Mouse (Mus musculus) limb, embryonic 13.5 days (tissue): ENCODE measurements around the gene Mob3a. TPM values are rescaled to one million over a fixed set of nuclear protein-coding genes. Genes with fewer than 3 reads are reported as not detected.

Experiments used
- ATAC-seq: fragments of 200-750 bp; cut with Nextera tagmentation; 2 replicates; pipeline ENCODE4 v1.8.0; 2017; ENCODE audit warnings: low read depth, moderate number of reproducible peaks, moderate TSS enrichment; ENCODE audit not compliant: low FRiP score
- H3K27ac ChIP-seq: fragments of 300-500 bp; sonication (generic); 2 replicates; pipeline ENCODE4 v1.5.1; 2015; ENCODE audit warnings: inconsistent platforms, mild to moderate bottlenecking, moderate library complexity
- H3K27me3 ChIP-seq: fragments of 300-500 bp; sonication (generic); 2 replicates; pipeline ENCODE4 v1.6.1; 2015; ENCODE audit warnings: mild to moderate bottlenecking, inconsistent platforms
- H3K36me3 ChIP-seq: fragments of 300-500 bp; sonication (generic); 2 replicates; pipeline ENCODE4 v1.6.1; 2015; ENCODE audit warnings: inconsistent platforms, mild to moderate bottlenecking, moderate library complexity
- H3K4me1 ChIP-seq: fragments of 300-500 bp; sonication (generic); 2 replicates; pipeline ENCODE4 v1.6.1; 2015; ENCODE audit warnings: inconsistent platforms
- H3K4me2 ChIP-seq: fragments of 300-500 bp; sonication (generic); replicated peaks from 2 replicates; pipeline ENCODE4 v1.6.1; 2015; ENCODE audit warnings: inconsistent platforms, mild to moderate bottlenecking, moderate library complexity
- H3K4me3 ChIP-seq: fragments of 300-500 bp; sonication (generic); 2 replicates; pipeline ENCODE4 v1.5.1; 2015; ENCODE audit warnings: moderate library complexity, mild to moderate bottlenecking, inconsistent platforms
- H3K9ac ChIP-seq: fragments of 300-500 bp; sonication (generic); 2 replicates; pipeline ENCODE4 v1.6.1; 2015; ENCODE audit warnings: mild to moderate bottlenecking, inconsistent platforms
- H3K9me3 ChIP-seq: fragments of 300-500 bp; sonication (generic); 2 replicates; pipeline ENCODE4 v1.6.1; 2016; ENCODE audit warnings: inconsistent platforms
- WGBS: fragments of 180-500 bp; shearing (Covaris S2); methylation state at CpG from one replicate; pipeline ENCODE4 v1.1.7; 2015; 5-methylcytosine and 5-hydroxymethylcytosine counted together
- polyA plus RNA-seq: library from polyadenylated mRNA; unstranded; fragments of >200 nt; fragmentation: Nextera tagmentation; extraction: Ambion mirVana; gene quantifications from 2 replicates; pipeline ENCODE4 v1.2.1, GENCODE M21; 2015

Gene Mob3a
- 55.3 and 55.7 TPM in 2 replicates for polyA plus RNA-seq

DNA sequence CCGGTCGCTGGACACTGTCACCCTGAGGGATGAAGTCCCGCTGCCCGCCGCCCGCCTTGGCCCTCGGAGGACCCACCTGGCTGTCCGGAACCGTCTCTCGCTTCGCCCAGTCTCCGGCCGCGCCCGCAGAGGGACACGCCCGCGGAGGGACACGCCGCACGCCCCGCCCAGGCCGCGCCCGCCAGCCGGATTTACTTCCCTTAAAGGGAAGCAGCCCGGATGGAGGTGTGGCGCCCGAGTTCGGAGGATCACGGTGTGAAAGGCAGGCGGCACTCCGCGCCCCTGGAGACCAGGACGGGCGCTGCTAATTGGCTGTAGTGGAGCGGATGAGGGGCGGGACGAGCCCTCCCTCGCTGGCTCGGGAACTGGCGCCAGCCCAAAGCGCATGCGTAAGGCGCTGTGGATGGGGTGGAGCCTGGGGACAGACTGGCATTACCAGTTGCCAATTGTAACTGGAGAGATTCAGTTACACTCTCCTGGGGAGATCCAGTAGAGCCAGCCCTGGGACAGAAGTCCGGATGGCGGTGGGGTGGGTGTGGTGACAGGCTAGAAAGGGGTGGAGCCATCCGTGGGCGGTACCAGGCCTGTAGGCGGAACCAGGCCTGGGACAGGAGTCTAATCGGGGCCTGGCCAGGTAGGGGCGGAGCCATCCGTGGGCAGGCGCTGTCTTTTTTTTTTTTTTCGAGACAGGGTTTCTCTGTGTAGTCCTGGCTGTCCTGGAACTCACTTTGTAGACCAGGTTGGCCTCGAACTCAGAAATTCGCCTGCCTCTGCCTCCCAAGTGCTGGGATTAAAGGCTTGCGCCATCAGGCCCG lies at the start of gene Mob3a, which contains the start of gene Izumo4:
Gene Mob3a (minus strand): TSS at position 257 of the 815 bp plus-strand sequence.
Gene Izumo4 (plus strand): TSS at position 464 of the 815 bp plus-strand sequence.
- Histone ChIP-seq H3K4me2 (peak within 1 kb of the TSS; percentile 91), H3K27ac (peak within 1 kb of the TSS; percentile 81), H3K4me3 (peak within 1 kb of the TSS; percentile 77), H3K4me1 (peaks cover 26% of the 10 kb centered on the region), H3K36me3 (peaks cover 37% of the 10 kb centered on the region), H3K27me3 (no peaks in the 10 kb centered on the region), H3K9me3 (no peaks in the 10 kb centered on the region), H3K9ac (peak within 1 kb of the TSS; percentile 77)
- peak; percentile 95 for ATAC-seq
- under 1% methylated on average over 59 of the region's 59 CpGs for WGBS

DNA sequence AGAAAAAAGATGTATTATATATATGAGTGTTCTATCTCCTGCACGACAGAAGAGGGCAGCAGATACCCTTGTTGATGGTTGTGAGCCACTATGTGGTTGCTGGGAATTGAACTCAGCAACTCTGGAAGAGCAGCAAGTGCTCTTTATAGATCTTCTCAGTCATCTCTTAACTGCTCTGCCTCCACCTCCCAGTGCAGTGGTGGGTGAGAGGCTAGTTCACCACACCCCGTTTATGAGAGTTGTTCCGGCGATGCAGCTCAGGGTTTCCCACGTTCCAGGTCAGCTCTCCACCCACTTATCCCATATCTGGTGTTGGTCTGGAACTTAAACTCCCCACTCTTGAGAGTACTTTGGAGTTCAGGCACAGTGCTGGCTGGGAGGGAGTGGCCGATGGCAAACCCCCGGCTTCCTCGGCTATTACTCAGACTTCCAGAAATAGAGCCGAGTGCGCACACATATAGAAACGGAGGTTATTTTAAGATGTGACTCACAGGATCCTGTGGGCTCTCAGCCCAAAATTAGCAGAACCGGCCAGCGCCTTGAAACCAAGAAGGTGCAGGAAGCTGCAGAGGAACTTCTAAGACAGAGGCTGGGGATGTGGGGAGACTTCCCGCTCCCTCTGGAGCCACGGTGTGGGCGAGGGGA lies 49.5 kb upstream of the Mob3a start:
- ATAC-seq: no peak

DNA sequence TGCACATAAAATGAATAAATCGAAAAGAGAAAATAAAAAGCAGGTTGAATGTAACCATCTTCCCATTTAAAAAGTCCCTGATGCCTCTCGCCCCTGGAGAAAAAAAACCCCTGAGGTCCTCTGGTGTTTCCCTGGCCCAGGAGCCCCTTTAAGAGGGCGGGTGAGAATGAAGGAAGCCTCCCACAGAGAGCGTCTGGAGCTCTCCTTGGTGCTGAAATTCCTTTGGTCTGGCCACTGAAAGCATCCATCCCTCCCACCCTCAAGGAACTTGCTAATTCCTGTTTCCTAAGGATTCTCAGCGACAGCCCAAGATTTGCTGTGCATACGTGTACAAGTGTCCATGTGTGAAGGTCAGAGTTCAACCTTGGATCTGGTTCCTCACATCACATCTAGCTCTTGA lies 46.8 kb upstream of the Mob3a start:
- 8% methylated on average over 6 of the region's 6 CpGs for WGBS
- Histone ChIP-seq H3K9me3 (no peaks in the 10 kb centered on the region), H3K4me2 (no peak overlapping the region), H3K4me3 (no peak overlapping the region), H3K9ac (no peak overlapping the region), H3K27ac (no peak overlapping the region), H3K36me3 (no peaks in the 10 kb centered on the region), H3K4me1 (peaks cover 15% of the 10 kb centered on the region), H3K27me3 (no peaks in the 10 kb centered on the region)
- no peak for ATAC-seq

More for the DNA sequence above, 49.5 kb upstream of the Mob3a start:
- peak overlapping the region; percentile 50 for H3K4me2 ChIP-seq
- H3K4me3 ChIP-seq: peak overlapping the region; percentile 25
- H3K27ac ChIP-seq: peak overlapping the region; percentile 40; the same call in 1 of the 2 replicates
- peaks cover 22% of the 10 kb centered on the region for H3K4me1 ChIP-seq
- 0 out of 2 replicates have a peak overlapping the region, but pooled peaks have one; percentile 39 for H3K9ac ChIP-seq
- H3K36me3 ChIP-seq: no peaks in the 10 kb centered on the region
- 11% methylated on average over 16 of the region's 16 CpGs for WGBS
- H3K9me3 ChIP-seq: no peaks in the 10 kb centered on the region
- H3K27me3 ChIP-seq: no peaks in the 10 kb centered on the region

DNA sequence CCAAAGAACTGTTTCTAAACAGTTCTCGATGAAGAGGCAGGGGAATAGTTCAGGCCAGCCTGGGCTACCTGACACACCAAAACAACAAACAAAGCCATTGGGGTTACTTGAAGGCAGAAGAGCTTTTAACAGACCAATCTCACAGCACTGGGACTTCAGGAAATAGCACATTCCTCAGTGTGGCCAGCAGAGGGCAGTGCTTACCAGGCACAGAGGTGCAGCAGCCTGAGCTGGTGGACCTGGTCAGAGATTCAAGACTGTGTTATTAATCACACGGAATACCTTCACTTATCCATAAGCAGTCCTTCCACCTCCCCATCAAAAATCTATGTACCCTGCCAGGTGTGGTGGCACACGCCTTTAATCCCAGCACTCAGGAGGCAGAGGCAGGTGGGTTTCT lies 45.6 kb upstream of the Mob3a start:
- H3K4me3 ChIP-seq: no peak overlapping the region
- peaks cover 15% of the 10 kb centered on the region for H3K4me1 ChIP-seq
- H3K36me3 ChIP-seq: no peaks in the 10 kb centered on the region
- no peak overlapping the region for H3K4me2 ChIP-seq
- H3K27ac ChIP-seq: no peak overlapping the region
- H3K27me3 ChIP-seq: no peaks in the 10 kb centered on the region
- WGBS: 18% methylated on average over 3 of the region's 3 CpGs
- H3K9me3 ChIP-seq: no peaks in the 10 kb centered on the region
- H3K9ac ChIP-seq: no peak overlapping the region
- no peak for ATAC-seq

DNA sequence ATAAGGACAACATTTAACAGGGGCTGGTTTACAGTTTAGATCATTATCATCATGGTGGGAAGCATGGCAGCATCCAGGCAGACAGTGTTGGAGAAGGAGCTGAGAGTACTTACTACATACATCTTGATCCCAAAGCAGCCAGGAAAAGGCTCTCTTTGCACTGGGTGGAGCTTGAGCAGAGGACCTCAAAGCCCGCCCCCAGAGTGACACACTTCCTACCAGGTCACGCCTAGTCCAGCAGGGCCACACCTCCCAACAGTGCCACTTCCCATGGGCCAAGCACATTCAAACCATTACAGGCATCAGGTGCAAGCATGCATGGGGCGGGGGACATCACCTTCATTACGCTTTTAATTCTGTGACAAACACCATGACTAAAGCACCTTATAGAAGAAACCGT lies 42.5 kb upstream of the Mob3a start:
- WGBS: 32% methylated on average over 5 of the region's 5 CpGs

DNA sequence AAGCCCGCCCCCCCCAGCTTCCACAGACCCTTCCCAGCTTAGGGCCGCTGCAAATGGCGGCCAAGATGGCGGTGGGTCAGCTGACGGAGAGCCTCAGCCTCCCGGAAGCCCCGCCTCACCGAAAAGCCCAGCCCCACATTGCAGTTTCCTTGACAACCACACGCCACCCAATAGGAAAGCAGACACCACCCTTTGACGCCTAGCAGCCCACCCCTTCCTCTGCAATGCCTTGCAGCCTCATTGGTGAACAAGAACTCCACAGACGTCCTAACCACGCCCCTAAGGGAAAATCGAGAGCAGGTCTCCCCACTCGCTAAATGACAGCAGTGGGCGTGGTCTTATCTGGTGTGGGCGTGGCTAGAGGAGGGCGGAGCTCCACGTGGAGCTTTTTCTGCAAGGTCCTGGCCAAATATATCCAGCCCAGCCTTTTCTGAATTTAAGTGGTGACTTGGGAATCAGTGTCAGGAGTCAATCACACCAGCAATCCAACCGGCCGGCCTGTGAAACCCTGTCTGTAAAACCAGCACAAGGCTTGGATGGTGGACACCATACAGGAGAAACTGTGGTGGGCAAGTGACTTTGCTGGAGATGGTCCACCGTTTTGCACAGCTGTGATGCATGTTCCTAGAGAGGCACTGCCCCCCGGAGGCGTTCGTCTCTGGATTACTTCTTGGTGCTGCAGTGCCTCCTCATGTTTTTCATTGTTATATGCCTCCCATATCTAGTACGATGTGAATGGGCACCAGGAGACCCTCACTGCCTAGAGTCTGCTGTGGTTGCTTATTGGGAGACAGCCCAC lies 40.6 kb upstream of the Mob3a start, which contains the start of gene Ap3d1:
Gene Ap3d1 (minus strand): TSS at position 85 of the 799 bp plus-strand sequence.
- Histone ChIP-seq H3K4me2 (peak within 1 kb of the TSS; percentile 99), H3K9me3 (no peaks in the 10 kb centered on the region), H3K36me3 (peaks cover 16% of the 10 kb centered on the region), H3K27ac (peak within 1 kb of the TSS; percentile 74; the same call in 1 of the 2 replicates), H3K4me3 (peak within 1 kb of the TSS; percentile 97), H3K27me3 (no peaks in the 10 kb centered on the region), H3K9ac (peak within 1 kb of the TSS; percentile 97), H3K4me1 (peaks cover 28% of the 10 kb centered on the region)
- peak; percentile 100 for ATAC-seq
- WGBS: 3% methylated on average over 25 of the region's 25 CpGs

More for the DNA sequence above, 42.5 kb upstream of the Mob3a start:
- no peak overlapping the region for H3K27ac ChIP-seq
- H3K4me3 ChIP-seq: no peak overlapping the region
- no peak for ATAC-seq
- no peaks in the 10 kb centered on the region for H3K9me3 ChIP-seq
- H3K9ac ChIP-seq: no peak overlapping the region
- peaks cover 23% of the 10 kb centered on the region for H3K4me1 ChIP-seq
- H3K4me2 ChIP-seq: no peak overlapping the region
- no peaks in the 10 kb centered on the region for H3K27me3 ChIP-seq
- peaks cover 6% of the 10 kb centered on the region; the same call in 1 of the 2 replicates for H3K36me3 ChIP-seq

DNA sequence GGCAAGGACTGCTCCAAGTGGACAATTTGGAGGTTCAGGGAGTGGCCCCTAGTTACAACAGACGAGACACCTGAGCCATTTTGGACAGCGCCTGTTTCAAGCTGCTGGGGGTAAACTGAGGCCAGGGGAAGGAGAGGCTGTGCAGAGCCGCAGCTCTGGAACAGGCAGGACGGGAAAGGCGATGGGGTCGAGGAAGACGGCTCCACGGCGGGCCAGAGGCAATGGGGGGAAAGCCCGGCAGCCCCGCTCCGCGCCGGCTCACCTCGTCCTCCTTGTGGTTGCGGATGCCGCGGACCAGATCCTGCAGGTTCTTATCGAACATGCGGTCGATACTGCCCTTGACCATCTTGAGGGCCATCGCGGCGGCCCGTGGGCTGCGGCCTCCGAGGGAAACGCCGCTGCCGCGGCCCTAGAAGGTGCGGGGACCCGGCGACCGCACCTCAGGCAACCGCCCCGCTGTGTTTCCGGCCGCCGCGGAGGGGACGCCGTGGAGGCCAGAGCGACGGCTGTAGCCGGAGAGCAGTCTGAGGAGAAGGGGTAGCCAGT lies 39.9 kb upstream of the Mob3a start:
- Histone ChIP-seq H3K4me2 (peak overlapping the region; percentile 99), H3K27me3 (no peaks in the 10 kb centered on the region), H3K36me3 (peaks cover 23% of the 10 kb centered on the region), H3K9me3 (no peaks in the 10 kb centered on the region), H3K27ac (peak overlapping the region; percentile 74; the same call in 1 of the 2 replicates), H3K4me1 (peaks cover 30% of the 10 kb centered on the region), H3K9ac (peak overlapping the region; percentile 97), H3K4me3 (peak overlapping the region; percentile 97)
- WGBS: 0% methylated on average over 42 of the region's 46 CpGs
- no peak for ATAC-seq

DNA sequence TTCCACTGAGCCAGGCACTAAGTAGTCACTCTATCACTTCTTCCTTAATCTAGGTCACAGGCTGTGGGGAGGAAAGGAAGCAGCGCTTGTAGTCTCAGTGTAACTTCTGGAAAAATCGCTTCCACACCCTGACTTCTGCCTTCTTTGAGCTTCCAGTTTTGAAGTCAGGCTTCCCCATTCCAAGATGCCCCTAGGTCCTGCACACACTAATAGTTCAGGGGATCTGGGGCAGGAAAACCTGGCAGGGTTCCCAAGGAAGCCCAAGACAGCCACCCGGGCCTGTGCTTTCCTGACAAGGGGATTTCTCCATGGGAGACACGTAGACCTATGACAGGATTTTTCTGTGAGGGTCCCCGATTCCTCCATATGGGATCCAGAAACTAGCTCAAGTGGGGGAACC lies 39.4 kb upstream of the Mob3a start:
- Histone ChIP-seq H3K4me1 (peaks cover 30% of the 10 kb centered on the region), H3K9ac (peak overlapping the region; percentile 97), H3K36me3 (peaks cover 26% of the 10 kb centered on the region), H3K4me2 (peak overlapping the region; percentile 99), H3K27me3 (no peaks in the 10 kb centered on the region), H3K9me3 (no peaks in the 10 kb centered on the region), H3K27ac (no peak overlapping the region), H3K4me3 (peak overlapping the region; percentile 97)
- ATAC-seq: no peak
- 27% methylated on average over 5 of the region's 5 CpGs for WGBS

DNA sequence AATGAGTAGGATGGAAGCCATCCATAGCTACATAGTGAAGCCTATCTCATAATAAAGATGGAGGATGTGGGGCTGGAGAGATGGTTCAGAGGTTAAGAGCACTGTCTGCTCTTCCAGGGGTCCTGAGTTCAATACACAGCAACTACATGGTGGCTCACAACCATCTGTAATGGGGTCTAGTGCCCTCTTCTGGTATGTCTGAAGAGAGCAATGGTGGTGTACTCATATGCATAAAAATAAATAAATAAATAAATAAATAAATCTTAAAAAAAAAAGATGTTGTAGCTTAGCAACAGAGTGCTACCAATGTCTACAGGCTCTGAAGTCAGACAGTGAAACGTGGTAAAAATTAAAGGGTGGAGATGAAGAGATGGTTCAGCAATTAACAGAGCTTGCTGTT lies 36.9 kb upstream of the Mob3a start:
- WGBS: 75% methylated on average over 1 of the region's 1 CpGs

DNA sequence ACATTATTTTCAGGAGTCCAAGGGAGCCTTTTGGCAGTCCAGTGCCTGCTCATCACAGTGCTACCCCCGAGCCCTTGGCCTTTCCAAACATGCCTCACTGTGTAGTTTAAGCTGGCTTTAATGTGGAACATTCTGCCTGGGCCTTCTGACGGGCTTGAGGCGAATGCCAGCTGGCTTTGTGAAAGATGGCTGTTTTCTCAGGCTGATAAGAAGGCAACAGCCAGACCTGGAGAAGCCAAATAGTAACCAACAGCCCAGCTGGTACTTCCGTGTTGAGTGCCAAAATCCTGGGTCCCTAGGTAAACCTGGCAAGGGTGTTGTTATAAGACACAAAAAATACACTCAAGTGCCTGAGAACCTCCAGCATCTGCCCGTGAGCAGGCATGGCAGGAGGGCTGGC lies 35.0 kb upstream of the Mob3a start:
- Histone ChIP-seq H3K4me3 (no peak overlapping the region), H3K36me3 (peaks cover 64% of the 10 kb centered on the region), H3K4me1 (peaks cover 26% of the 10 kb centered on the region), H3K27me3 (no peaks in the 10 kb centered on the region), H3K9me3 (no peaks in the 10 kb centered on the region), H3K4me2 (no peak overlapping the region), H3K27ac (no peak overlapping the region), H3K9ac (no peak overlapping the region)
- 79% methylated on average over 5 of the region's 5 CpGs for WGBS
- ATAC-seq: no peak

More for the DNA sequence above, 36.9 kb upstream of the Mob3a start:
- Histone ChIP-seq H3K27ac (no peak overlapping the region), H3K4me1 (peaks cover 30% of the 10 kb centered on the region), H3K9ac (peak overlapping the region; percentile 25; the same call in 1 of the 2 replicates), H3K9me3 (no peaks in the 10 kb centered on the region), H3K4me3 (no peak overlapping the region), H3K4me2 (no peak overlapping the region), H3K36me3 (peaks cover 46% of the 10 kb centered on the region), H3K27me3 (no peaks in the 10 kb centered on the region)
- ATAC-seq: no peak

DNA sequence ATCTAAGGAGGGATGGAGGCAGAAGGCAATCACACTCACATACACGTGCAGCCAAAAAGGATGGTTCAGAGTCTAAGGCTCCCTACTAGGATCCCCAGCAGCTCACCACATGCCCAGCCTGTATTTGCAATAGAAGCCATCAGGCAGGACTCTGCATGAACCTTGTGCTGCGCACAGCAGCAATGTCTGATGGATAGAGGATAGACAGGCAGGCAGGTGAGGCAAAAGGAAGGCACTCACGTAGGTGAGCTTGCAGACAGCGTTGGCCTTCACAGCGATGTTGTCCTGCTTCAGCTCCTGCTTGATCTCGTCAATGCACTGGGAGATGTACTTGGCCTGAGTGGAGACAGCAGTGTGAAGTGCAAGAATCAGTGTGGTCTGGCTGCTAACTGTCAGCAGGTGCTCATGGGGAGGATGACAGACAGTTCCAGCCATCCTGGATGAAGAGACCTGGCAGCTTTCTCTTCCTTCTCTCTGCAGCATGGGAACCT lies 30.9 kb upstream of the Mob3a start:
- 90% methylated on average over 6 of the region's 6 CpGs for WGBS
- Histone ChIP-seq H3K27ac (no peak overlapping the region), H3K4me1 (0 out of 2 replicates have a peak, but pooled peaks cover 4% of the 10 kb centered on the region), H3K9me3 (no peaks in the 10 kb centered on the region), H3K4me2 (no peak overlapping the region), H3K9ac (no peak overlapping the region; the same call in 1 of the 2 replicates), H3K27me3 (no peaks in the 10 kb centered on the region), H3K36me3 (peaks cover 88% of the 10 kb centered on the region), H3K4me3 (no peak overlapping the region)
- no peak for ATAC-seq
